Mouse (Mus musculus) embryonic fibroblast, embryonic 13.5 days (primary cell): Measurements from ENCODE around the gene Cap2.

Experiments
- CTCF ChIP-seq: IDR thresholded peaks from 2 replicates; pipeline ENCODE4 v1.5.1; 2011; ENCODE audit warnings: mild to moderate bottlenecking, control low read depth, low read length, moderate library complexity, borderline replicate concordance; ENCODE audit not compliant: insufficient read depth
- POLR2A ChIP-seq: IDR thresholded peaks from 2 replicates; pipeline ENCODE4 v1.6.1; 2011; ENCODE audit warnings: low read depth, mild to moderate bottlenecking, control low read depth, low read length, moderate library complexity

DNA sequence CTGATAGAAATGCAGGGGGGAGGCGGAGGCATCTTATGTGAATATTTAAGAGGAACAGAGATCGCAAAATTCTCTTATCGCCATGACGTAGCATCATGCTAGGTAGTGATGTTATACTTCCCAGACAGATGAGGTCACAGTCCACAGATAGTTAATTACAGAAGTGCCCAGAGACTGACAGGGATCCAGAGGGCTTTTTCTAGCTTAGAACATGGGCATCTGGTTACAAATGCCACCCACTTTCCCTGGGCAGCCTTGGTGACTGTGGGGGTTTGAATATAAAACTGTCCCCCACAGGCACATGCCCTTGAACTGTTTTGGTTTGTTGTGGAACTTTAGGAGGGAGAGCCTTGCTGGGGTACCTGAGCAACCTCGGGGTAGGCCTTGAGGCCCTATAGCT lies 87.0 kb downstream of the Cap2 start:
- TF ChIP-seq CTCF (no peak), POLR2A (no peak)
